8 mouse cellular contexts compared by ENCODE assay signal in genomic region chr6:113443091-113443490, GRCm38 (mm10). TPM values are rescaled to one million over a fixed set of nuclear protein-coding genes. Genes with fewer than 3 reads are reported as not detected.
DNase-seq lines count a peak whose midpoint lies in the region; ATAC-seq and TF ChIP-seq lines count a peak whose summit lies in the region.

No protein-coding gene starts in this region.

- H3K36me3 ChIP-seq in heart, embryonic 14.5 days (ENCODE audit: control insufficient read depth, insufficient read depth, low read length): peaks cover 24% of the 10 kb centered on the region
- H3K36me3 ChIP-seq in ES-Bruce4 (ENCODE audit: control insufficient read depth, insufficient read depth, low read length, poor library complexity, severe bottlenecking): peaks cover 9% of the 10 kb centered on the region
- H3K36me3 ChIP-seq in embryonic facial prominence, embryonic 15.5 days: peaks cover 23% of the 10 kb centered on the region
- H3K36me3 ChIP-seq in liver, embryonic 12.5 days: peaks cover 29% of the 10 kb centered on the region
- no peaks in the 10 kb centered on the region for H3K36me3 ChIP-seq in stomach, postnatal 0 days (ENCODE audit: control insufficient read depth, insufficient read depth, low read length)

- no peak for TF ChIP-seq EP300 in ES-Bruce4 (IDR thresholded peaks at IDR 0.05; ENCODE audit: insufficient read depth, low read depth, low read length)
- no peak for TF ChIP-seq EP300 in stomach, postnatal 0 days (optimal IDR thresholded peaks at IDR 0.05)

- peak overlapping the region; percentile 85 for H3K4me2 ChIP-seq in heart, embryonic 14.5 days (ENCODE audit: low read length)
- H3K4me2 ChIP-seq in embryonic facial prominence, embryonic 15.5 days (replicated peaks): peak overlapping the region; percentile 83
- peak overlapping the region; percentile 85 for H3K4me2 ChIP-seq in liver, embryonic 12.5 days
- peak overlapping the region; percentile 94 for H3K4me2 ChIP-seq in stomach, postnatal 0 days (replicated peaks; ENCODE audit: low read depth)

- peaks cover 7 to 11% of the 10 kb centered on the region in 2 experiments; a peak in 3 of 4 replicates for H3K4me1 ChIP-seq in heart, embryonic 14.5 days (ENCODE audit: control insufficient read depth in 2 of 2, insufficient read depth in 2 of 2, low read length in 2 of 2)
- H3K4me1 ChIP-seq in ES-Bruce4 (ENCODE audit: control insufficient read depth, insufficient read depth, low read length): no peaks in the 10 kb centered on the region
- H3K4me1 ChIP-seq in embryonic facial prominence, embryonic 15.5 days: peaks cover 5% of the 10 kb centered on the region
- peaks cover 21% of the 10 kb centered on the region for H3K4me1 ChIP-seq in liver, embryonic 12.5 days
- 0 out of 2 replicates have a peak, but pooled peaks cover 3% of the 10 kb centered on the region for H3K4me1 ChIP-seq in stomach, postnatal 0 days (replicated peaks; ENCODE audit: control insufficient read depth, insufficient read depth)

- no peak for TF ChIP-seq POLR2A in ES-Bruce4 (IDR thresholded peaks at IDR 0.05; ENCODE audit: insufficient read depth, low read length)

- intact Hi-C loops in heart, postnatal 36 days (cut with DNase I): no loop called here
- intact Hi-C loops in left cerebral cortex, postnatal 25 days (cut with DNase I): no loop called here

- peak; percentile 36 for TF ChIP-seq CTCF in ES-Bruce4 (IDR thresholded peaks at IDR 0.05; ENCODE audit: low read depth, low read length)
- TF ChIP-seq CTCF in stomach, postnatal 0 days (IDR thresholded peaks at IDR 0.05; ENCODE audit: low read depth): peak; percentile 57

- no peaks in the 10 kb centered on the region for H3K27me3 ChIP-seq in heart, embryonic 14.5 days (ENCODE audit: control insufficient read depth, insufficient read depth, low read length)
- H3K27me3 ChIP-seq in ES-Bruce4 (ENCODE audit: control insufficient read depth, insufficient read depth, low read length, poor library complexity, severe bottlenecking): no peaks in the 10 kb centered on the region
- H3K27me3 ChIP-seq in embryonic facial prominence, embryonic 15.5 days: no peaks in the 10 kb centered on the region
- no peaks in the 10 kb centered on the region for H3K27me3 ChIP-seq in liver, embryonic 12.5 days (replicated peaks)
- H3K27me3 ChIP-seq in stomach, postnatal 0 days (ENCODE audit: control insufficient read depth, insufficient read depth, low read length): no peaks in the 10 kb centered on the region

- no peak for ATAC-seq in heart, embryonic 14.5 days (ENCODE audit: insufficient number of reproducible peaks, insufficient read depth, low FRiP score, low read depth)
- no peak for ATAC-seq in embryonic facial prominence, embryonic 15.5 days (ENCODE audit: insufficient number of reproducible peaks, low FRiP score, low TSS enrichment, low read depth)
- no peak for ATAC-seq in liver, embryonic 12.5 days
- ATAC-seq in stomach, postnatal 0 days (ENCODE audit: low FRiP score, low TSS enrichment): no peak

- WGBS in heart, embryonic 14.5 days: 44% methylated on average over 12 of the region's 12 CpGs
- 43% methylated on average over 12 of the region's 12 CpGs for whole genome bisulfite sequencing in embryonic facial prominence, embryonic 15.5 days
- 36% methylated on average over 12 of the region's 12 CpGs for WGBS in liver, embryonic 12.5 days (ENCODE audit: insufficient replicate concordance)
- 42% methylated on average over 12 of the region's 12 CpGs for WGBS in stomach, postnatal 0 days

- H3K9me3 ChIP-seq in heart, embryonic 14.5 days (ENCODE audit: control insufficient read depth, low read length): no peaks in the 10 kb centered on the region
- H3K9me3 ChIP-seq in ES-Bruce4 (replicated peaks; ENCODE audit: control insufficient read depth, insufficient read depth, low read length, poor library complexity, severe bottlenecking): no peaks in the 10 kb centered on the region
- no peaks in the 10 kb centered on the region for H3K9me3 ChIP-seq in embryonic facial prominence, embryonic 15.5 days (replicated peaks)
- no peaks in the 10 kb centered on the region for H3K9me3 ChIP-seq in liver, embryonic 12.5 days (replicated peaks)
- H3K9me3 ChIP-seq in stomach, postnatal 0 days (ENCODE audit: control insufficient read depth, low read length): no peaks in the 10 kb centered on the region

- DNase-seq in heart, postnatal 36 days: no peak
- peak; percentile 20 for DNase-seq in stomach, postnatal 0 days (ENCODE audit: low spot score)
- DNase-seq in left cerebral cortex, adult 18-20 months (ENCODE audit: low spot score in 2 of 2): no peak
- DNase-seq in left cerebral cortex, postnatal 25 days (ENCODE audit: low spot score in 2 of 2): no peak

- no peak overlapping the region for H3K27ac ChIP-seq in heart, embryonic 14.5 days (replicated peaks in 1 of 2; ENCODE audit: control insufficient read depth in 1 of 2, insufficient read depth in 1 of 2, low read depth in 2 of 2, low read length in 2 of 2)
- H3K27ac ChIP-seq in ES-Bruce4 (ENCODE audit: insufficient read depth, low read length): no peak overlapping the region
- no peak overlapping the region for H3K27ac ChIP-seq in embryonic facial prominence, embryonic 15.5 days (replicated peaks)
- H3K27ac ChIP-seq in liver, embryonic 12.5 days: peak overlapping the region; percentile 46; the same call in 1 of the 2 replicates
- H3K27ac ChIP-seq in stomach, postnatal 0 days (replicated peaks): peak overlapping the region; percentile 87

- H3K4me3 ChIP-seq in heart, embryonic 14.5 days (ENCODE audit: control insufficient read depth in 1 of 2, insufficient read depth in 1 of 2, low read depth in 1 of 2, low read length in 2 of 2): peak overlapping the region; percentile 86 to 96
- H3K4me3 ChIP-seq in ES-Bruce4 (ENCODE audit: low read depth, low read length): peak overlapping the region; percentile 81
- H3K4me3 ChIP-seq in embryonic facial prominence, embryonic 15.5 days (replicated peaks): peak overlapping the region; percentile 97
- peak overlapping the region; percentile 87 for H3K4me3 ChIP-seq in liver, embryonic 12.5 days
- peak overlapping the region; percentile 88 for H3K4me3 ChIP-seq in stomach, postnatal 0 days (ENCODE audit: low read depth, low read length)

- H3K9ac ChIP-seq in heart, embryonic 14.5 days (ENCODE audit: low read length): peak overlapping the region; percentile 92
- peak overlapping the region; percentile 67 for H3K9ac ChIP-seq in ES-Bruce4 (ENCODE audit: low read depth, poor library complexity, severe bottlenecking)
- H3K9ac ChIP-seq in embryonic facial prominence, embryonic 15.5 days: peak overlapping the region; percentile 86
- peak overlapping the region; percentile 89 for H3K9ac ChIP-seq in liver, embryonic 12.5 days
- peak overlapping the region; percentile 96 for H3K9ac ChIP-seq in stomach, postnatal 0 days (ENCODE audit: low read length)

RNA-seq across cellular contexts. Expression of gene Jagn1, which starts 0.7 kb away (rescaled TPM):
- polyA plus RNA-seq in heart, embryonic 14.5 days (2014; fragmentation: Nextera tagmentation; extraction: Ambion mirVana): 54.2 and 57.5 TPM in 2 replicates
- 10 to 100 TPM; 20.4 to 20.9 TPM for total RNA-seq in heart, postnatal 36 days (2021)
- 30.0 and 34.3 TPM in 2 replicates for polyA plus RNA-seq in ES-Bruce4 (2011; ENCODE audit: insufficient read depth, insufficient read length, low read depth, missing spikeins)
- 81.4 and 84.8 TPM in 2 replicates for polyA plus RNA-seq in embryonic facial prominence, embryonic 15.5 days (2015; fragmentation: Nextera tagmentation; extraction: Ambion mirVana)
- 56.0 and 57.1 TPM in 2 replicates for polyA plus RNA-seq in liver, embryonic 12.5 days (2016; fragmentation: Nextera tagmentation; extraction: Ambion mirVana)
- 69.2 and 69.6 TPM in 2 replicates for polyA plus RNA-seq in stomach, postnatal 0 days (2015; fragmentation: Nextera tagmentation; extraction: Ambion mirVana)
- total RNA-seq in left cerebral cortex, adult 18-20 months (2021): 10 to 100 TPM; 41.9 to 42.6 TPM
- total RNA-seq in left cerebral cortex, postnatal 25 days (2021): 10 to 100 TPM; 40.9 to 47.4 TPM

RNA-seq across cellular contexts. Expression of gene Cidec, which starts 7.5 kb away (rescaled TPM):
- not detected in 2 replicates for polyA plus RNA-seq in heart, embryonic 14.5 days (2014; fragmentation: Nextera tagmentation; extraction: Ambion mirVana)
- 10 to 100 TPM in 1 of 2 experiments, 1 to 10 TPM in 1; 2.5 to 14.0 TPM for total RNA-seq in heart, postnatal 36 days (2021)
- polyA plus RNA-seq in ES-Bruce4 (2011; ENCODE audit: insufficient read depth, insufficient read length, low read depth, missing spikeins): not detected in 2 replicates
- polyA plus RNA-seq in embryonic facial prominence, embryonic 15.5 days (2015; fragmentation: Nextera tagmentation; extraction: Ambion mirVana): not detected in 2 replicates
- polyA plus RNA-seq in liver, embryonic 12.5 days (2016; fragmentation: Nextera tagmentation; extraction: Ambion mirVana): not detected in 2 replicates
- polyA plus RNA-seq in stomach, postnatal 0 days (2015; fragmentation: Nextera tagmentation; extraction: Ambion mirVana): 31.0 and 31.2 TPM in 2 replicates
- total RNA-seq in left cerebral cortex, adult 18-20 months (2021): not detected
- not detected for total RNA-seq in left cerebral cortex, postnatal 25 days (2021)

RNA-seq across cellular contexts. Expression of gene Il17re, which starts 15.2 kb away (rescaled TPM):
- polyA plus RNA-seq in heart, embryonic 14.5 days (2014; fragmentation: Nextera tagmentation; extraction: Ambion mirVana): 0.99 and 1.4 TPM in 2 replicates
- under 1 TPM; 0.65 to 0.67 TPM for total RNA-seq in heart, postnatal 36 days (2021)
- polyA plus RNA-seq in ES-Bruce4 (2011; ENCODE audit: insufficient read depth, insufficient read length, low read depth, missing spikeins): 3.1 and 4.9 TPM in 2 replicates
- 11.7 and 12.2 TPM in 2 replicates for polyA plus RNA-seq in embryonic facial prominence, embryonic 15.5 days (2015; fragmentation: Nextera tagmentation; extraction: Ambion mirVana)
- polyA plus RNA-seq in liver, embryonic 12.5 days (2016; fragmentation: Nextera tagmentation; extraction: Ambion mirVana): 0.36 and 0.41 TPM in 2 replicates
- polyA plus RNA-seq in stomach, postnatal 0 days (2015; fragmentation: Nextera tagmentation; extraction: Ambion mirVana): 25.5 and 30.6 TPM in 2 replicates
- total RNA-seq in left cerebral cortex, adult 18-20 months (2021): under 1 TPM; 0.28 to 0.56 TPM
- total RNA-seq in left cerebral cortex, postnatal 25 days (2021): under 1 TPM; 0.34 to 0.66 TPM

RNA-seq across cellular contexts. Expression of gene Rpusd3, which starts 24.0 kb away (rescaled TPM):
- polyA plus RNA-seq in heart, embryonic 14.5 days (2014; fragmentation: Nextera tagmentation; extraction: Ambion mirVana): 11.1 and 12.8 TPM in 2 replicates
- 10 to 100 TPM in 1 of 2 experiments, 1 to 10 TPM in 1; 9.9 to 11.6 TPM for total RNA-seq in heart, postnatal 36 days (2021)
- polyA plus RNA-seq in ES-Bruce4 (2011; ENCODE audit: insufficient read depth, insufficient read length, low read depth, missing spikeins): 13.8 and 32.6 TPM in 2 replicates
- 16.7 and 19.7 TPM in 2 replicates for polyA plus RNA-seq in embryonic facial prominence, embryonic 15.5 days (2015; fragmentation: Nextera tagmentation; extraction: Ambion mirVana)
- polyA plus RNA-seq in liver, embryonic 12.5 days (2016; fragmentation: Nextera tagmentation; extraction: Ambion mirVana): 19.8 and 22.2 TPM in 2 replicates
- polyA plus RNA-seq in stomach, postnatal 0 days (2015; fragmentation: Nextera tagmentation; extraction: Ambion mirVana): 11.8 and 12.9 TPM in 2 replicates
- 10 to 100 TPM; 14.7 to 19.8 TPM for total RNA-seq in left cerebral cortex, adult 18-20 months (2021)
- 10 to 100 TPM; 17.0 to 21.0 TPM for total RNA-seq in left cerebral cortex, postnatal 25 days (2021)

RNA-seq across cellular contexts. Expression of gene Il17rc, which starts 28.1 kb away (rescaled TPM):
- 5.6 and 9.5 TPM in 2 replicates for polyA plus RNA-seq in heart, embryonic 14.5 days (2014; fragmentation: Nextera tagmentation; extraction: Ambion mirVana)
- 1 to 10 TPM; 6.4 to 6.7 TPM for total RNA-seq in heart, postnatal 36 days (2021)
- polyA plus RNA-seq in ES-Bruce4 (2011; ENCODE audit: insufficient read depth, insufficient read length, low read depth, missing spikeins): 3.3 TPM in 2 replicates
- 34.3 and 37.5 TPM in 2 replicates for polyA plus RNA-seq in embryonic facial prominence, embryonic 15.5 days (2015; fragmentation: Nextera tagmentation; extraction: Ambion mirVana)
- 4.7 and 5.1 TPM in 2 replicates for polyA plus RNA-seq in liver, embryonic 12.5 days (2016; fragmentation: Nextera tagmentation; extraction: Ambion mirVana)
- polyA plus RNA-seq in stomach, postnatal 0 days (2015; fragmentation: Nextera tagmentation; extraction: Ambion mirVana): 70.1 and 73.6 TPM in 2 replicates
- total RNA-seq in left cerebral cortex, adult 18-20 months (2021): 1 to 10 TPM; 4.9 to 8.2 TPM
- total RNA-seq in left cerebral cortex, postnatal 25 days (2021): 1 to 10 TPM; 4.6 to 5.7 TPM

Comparison
In these comparisons a context has a peak if more than half of its experiments do, and no peak if none do; other contexts are left out.
1. H3K27ac ChIP-seq: peak in liver, embryonic 12.5 days (single experiment) and stomach, postnatal 0 days (single experiment); none in heart, embryonic 14.5 days (0 of 2), ES-Bruce4 (single experiment) and embryonic facial prominence, embryonic 15.5 days (single experiment).
2. RNA of gene Cidec, which starts 7.5 kb away (polyA plus RNA-seq): 31.0 to 31.2 TPM in stomach, postnatal 0 days; not detected in ES-Bruce4, not detected in embryonic facial prominence, embryonic 15.5 days, not detected in liver, embryonic 12.5 days and not detected in heart, embryonic 14.5 days; every median in the first group is over 10 times any median in the second.
3. Peak in every context shown above with its lines, with median percentiles within 50 percentile points of each other: H3K4me2 ChIP-seq, H3K4me3 ChIP-seq and H3K9ac ChIP-seq.